Mouse (Mus musculus): ENCODE results near the gene Olfr23. TPM values are rescaled to one million over a fixed set of nuclear protein-coding genes. Genes with fewer than 3 reads are reported as not detected.
"Not testable (repeated sequence)": the region's sequence is repeated elsewhere in the genome, so short reads cannot be mapped to it uniquely, and the experiment has no call there.

Gene Olfr23
- not detected for total RNA-seq (2021)
- long read RNA-seq, experiment 1: 0 reads
- long read RNA-seq, experiment 2: 0 reads

- intact Hi-C loops (cut with DNase I): no loop called here
- DNase-seq (ENCODE audit: low spot score in 2 of 2): no peak
These were observed at the start of gene Olfr23 for GRCm38 (mm10) chr11:73936377-73936776. Gene Olfr23 (plus strand): TSS chr11:73936677.

- no peak for DNase-seq (ENCODE audit: low spot score in 2 of 2)
- intact Hi-C loops (cut with DNase I): no loop called here
These were observed 45.8 kb upstream of the Olfr23 start, which contains the start of gene Olfr394 for GRCm38 (mm10) chr11:73890671-73891070. Gene Olfr394 (minus strand): TSS chr11:73890771.

GRCm38 (mm10) chr11:73909199-73909598, 27.3 kb upstream of the Olfr23 start, which contains the start of gene Olfr395:
Gene Olfr395 (minus strand): TSS chr11:73909299.
- intact Hi-C loops (cut with DNase I); DNase-seq (ENCODE audit: low spot score in 2 of 2): not testable (repeated sequence)

GRCm38 (mm10) chr11:73960517-73960916, 24.0 kb downstream of the Olfr23 start, which contains the start of gene Olfr397:
Gene Olfr397 (plus strand): TSS chr11:73960817.
- DNase-seq (ENCODE audit: low spot score in 2 of 2): no peak
- intact Hi-C loops (cut with DNase I): no loop called here

- intact Hi-C loops (cut with DNase I): no loop called here
- no peak for DNase-seq (ENCODE audit: low spot score in 2 of 2)
These were observed 53.8 kb downstream of the Olfr23 start, which contains the start of gene Olfr398 for GRCm38 (mm10) chr11:73990307-73990706. Gene Olfr398 (minus strand): TSS chr11:73990407.

Other genes with a start within 250 kb of the Olfr23 start
- gene Zfp735, start 247.9 kb upstream of the Olfr23 start, total RNA-seq (2021): not detected
- gene Olfr389, start 156.0 kb upstream of the Olfr23 start, total RNA-seq (2021): not detected
- gene Olfr390, start 153.7 kb upstream of the Olfr23 start, total RNA-seq (2021): not detected
- gene Olfr391-ps, start 133.6 kb upstream of the Olfr23 start, total RNA-seq (2021): not detected
- not detected for gene Olfr392, start 119.6 kb upstream of the Olfr23 start, total RNA-seq (2021)
- gene Olfr393, start 85.2 kb upstream of the Olfr23 start, total RNA-seq (2021): not detected
- not detected for gene Olfr394, start 45.9 kb upstream of the Olfr23 start, total RNA-seq (2021)
- not detected for gene Olfr395, start 27.4 kb upstream of the Olfr23 start, total RNA-seq (2021)
- gene Olfr397, start 24.1 kb downstream of the Olfr23 start, total RNA-seq (2021): not detected
- not detected for gene Olfr398, start 53.7 kb downstream of the Olfr23 start, total RNA-seq (2021)
- not detected for gene Olfr139, start 119.9 kb downstream of the Olfr23 start, total RNA-seq (2021)
- not detected for gene Olfr399, start 119.9 kb downstream of the Olfr23 start, total RNA-seq (2021)
- gene Zfp616, start 133.3 kb downstream of the Olfr23 start, total RNA-seq (2021): not detected
- gene Olfr401, start 177.0 kb downstream of the Olfr23 start, total RNA-seq (2021): not detected
- gene Olfr402, start 216.9 kb downstream of the Olfr23 start, total RNA-seq (2021): not detected
- not detected for gene Olfr403, start 249.6 kb downstream of the Olfr23 start, total RNA-seq (2021)

Measured in left cerebral cortex, postnatal 14 days (tissue).